Mouse (Mus musculus): Measurements from ENCODE around the gene Fbxl17. TPM values are rescaled to one million over a fixed set of nuclear protein-coding genes. Genes with fewer than 3 reads are reported as not detected.

The Fbxl17 gene
- polyA plus RNA-seq, 1 experiment = 9.3 TPM

- no peak overlapping the region for H3ac ChIP-seq (ENCODE audit: control insufficient read depth, insufficient read length)
Observed at GRCm38 (mm10) chr17:63117130-63117529, 382.7 kb downstream of the Fbxl17 start.

DNA sequence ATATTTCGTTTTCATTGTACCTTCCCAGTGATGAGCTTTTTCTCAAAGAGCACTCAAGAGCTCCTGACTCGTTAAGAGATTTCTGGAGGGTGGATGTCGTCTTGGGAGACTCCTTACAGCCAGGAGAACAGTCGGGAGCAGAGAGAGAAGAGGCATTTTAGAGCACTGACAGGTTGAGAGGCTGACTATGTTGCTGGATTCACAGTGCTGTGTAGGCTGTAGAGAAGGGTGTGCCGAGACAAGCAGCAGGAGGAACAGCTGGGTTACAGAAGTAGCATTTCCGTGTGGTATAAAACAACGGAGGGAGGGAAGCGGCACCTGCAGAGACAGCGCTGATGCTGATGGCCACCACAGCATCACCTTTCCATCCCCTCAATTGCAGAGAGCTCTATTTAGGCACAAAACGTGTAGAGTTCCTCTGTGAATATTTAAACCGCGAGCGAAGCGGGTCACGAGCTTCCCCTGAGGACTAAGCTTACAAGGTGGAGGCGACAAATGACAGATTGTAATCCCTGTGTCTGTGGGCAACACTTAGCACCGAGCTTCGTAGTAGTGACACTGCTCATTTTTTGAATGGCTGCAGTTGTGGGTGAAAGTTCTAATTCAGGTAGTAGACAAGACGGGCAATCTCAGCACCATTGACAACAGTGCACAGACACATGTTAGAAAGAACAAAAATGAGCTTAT lies 385.3 kb downstream of the Fbxl17 start:
- Histone ChIP-seq H3K4me2 (ENCODE audit: low read depth) (no peak overlapping the region), H3K79me2 (ENCODE audit: control insufficient read depth, insufficient read depth) (no peaks in the 10 kb centered on the region), H3K4me3 (no peak overlapping the region), H3K36me3 (ENCODE audit: control insufficient read depth, insufficient read depth) (no peaks in the 10 kb centered on the region), H3ac (ENCODE audit: control insufficient read depth, insufficient read length) (no peak overlapping the region), H3K27me3 (ENCODE audit: control insufficient read depth, insufficient read depth, insufficient read length) (no peaks in the 10 kb centered on the region)
- TF ChIP-seq CEBPB (IDR thresholded peaks at IDR 0.05; ENCODE audit: insufficient read depth, poor library complexity, severe bottlenecking) (no peak), MYOG (IDR thresholded peaks at IDR 0.05; ENCODE audit: control insufficient read depth in 1 of 3, insufficient read depth in 1 of 3, insufficient read length in 2 of 3, low read depth in 2 of 3) (no peak), POLR2AphosphoS2 (IDR thresholded peaks at IDR 0.05; ENCODE audit: insufficient read length, low read depth) (no peak), REST (IDR thresholded peaks at IDR 0.05; ENCODE audit: insufficient read depth, insufficient read length) (no peak), MAX (IDR thresholded peaks at IDR 0.05; ENCODE audit: low read depth) (no peak), USF1 (IDR thresholded peaks at IDR 0.05; ENCODE audit: low read depth) (no peak), SRF (IDR thresholded peaks at IDR 0.05; ENCODE audit: control insufficient read depth, insufficient read length, low read depth) (no peak), MYOD1 (IDR thresholded peaks at IDR 0.05; ENCODE audit: control insufficient read depth in 1 of 3, insufficient read length in 2 of 3, low read depth in 2 of 3) (no peak), TCF12 (IDR thresholded peaks at IDR 0.05; ENCODE audit: insufficient read depth, poor library complexity, severe bottlenecking) (no peak), E2F4 (IDR thresholded peaks at IDR 0.05; ENCODE audit: insufficient read depth) (no peak), POLR2A (IDR thresholded peaks at IDR 0.05; ENCODE audit: insufficient read length, low read depth) (no peak), TCF3 (IDR thresholded peaks at IDR 0.05; ENCODE audit: insufficient read length, low read depth) (no peak)

More at GRCm38 (mm10) chr17:63117130-63117529, 382.7 kb downstream of the Fbxl17 start:
- no peak overlapping the region for H3K4me2 ChIP-seq (ENCODE audit: low read depth)
- no peaks in the 10 kb centered on the region for H3K79me2 ChIP-seq (ENCODE audit: control insufficient read depth, insufficient read depth)
- no peaks in the 10 kb centered on the region for H3K27me3 ChIP-seq (ENCODE audit: control insufficient read depth, insufficient read depth, insufficient read length)
- H3K36me3 ChIP-seq (ENCODE audit: control insufficient read depth, insufficient read depth) = no peaks in the 10 kb centered on the region
- H3K4me3 ChIP-seq = no peak overlapping the region
- TF ChIP-seq MYOD1 (IDR thresholded peaks at IDR 0.05; ENCODE audit: control insufficient read depth in 1 of 3, insufficient read length in 2 of 3, low read depth in 2 of 3) (no peak), SRF (IDR thresholded peaks at IDR 0.05; ENCODE audit: control insufficient read depth, insufficient read length, low read depth) (no peak), E2F4 (IDR thresholded peaks at IDR 0.05; ENCODE audit: insufficient read depth) (no peak), REST (IDR thresholded peaks at IDR 0.05; ENCODE audit: insufficient read depth, insufficient read length) (no peak), POLR2A (IDR thresholded peaks at IDR 0.05; ENCODE audit: insufficient read length, low read depth) (no peak), CEBPB (IDR thresholded peaks at IDR 0.05; ENCODE audit: insufficient read depth, poor library complexity, severe bottlenecking) (no peak), MAX (IDR thresholded peaks at IDR 0.05; ENCODE audit: low read depth) (no peak), TCF3 (IDR thresholded peaks at IDR 0.05; ENCODE audit: insufficient read length, low read depth) (no peak), USF1 (IDR thresholded peaks at IDR 0.05; ENCODE audit: low read depth) (no peak), TCF12 (IDR thresholded peaks at IDR 0.05; ENCODE audit: insufficient read depth, poor library complexity, severe bottlenecking) (no peak), MYOG (IDR thresholded peaks at IDR 0.05; ENCODE audit: control insufficient read depth in 1 of 3, insufficient read depth in 1 of 3, insufficient read length in 2 of 3, low read depth in 2 of 3) (no peak), POLR2AphosphoS2 (IDR thresholded peaks at IDR 0.05; ENCODE audit: insufficient read length, low read depth) (no peak)

GRCm38 (mm10) chr17:63112826-63113225 lies 387.0 kb downstream of the Fbxl17 start:
- Histone ChIP-seq H3K27me3 (ENCODE audit: control insufficient read depth, insufficient read depth, insufficient read length) (no peaks in the 10 kb centered on the region), H3K79me2 (ENCODE audit: control insufficient read depth, insufficient read depth) (no peaks in the 10 kb centered on the region), H3K4me2 (ENCODE audit: low read depth) (no peak overlapping the region), H3ac (ENCODE audit: control insufficient read depth, insufficient read length) (no peak overlapping the region), H3K36me3 (ENCODE audit: control insufficient read depth, insufficient read depth) (no peaks in the 10 kb centered on the region), H3K4me3 (no peak overlapping the region)
- TF ChIP-seq USF1 (IDR thresholded peaks at IDR 0.05; ENCODE audit: low read depth) (no peak), TCF3 (IDR thresholded peaks at IDR 0.05; ENCODE audit: insufficient read length, low read depth) (no peak), MYOD1 (IDR thresholded peaks at IDR 0.05; ENCODE audit: control insufficient read depth in 1 of 3, insufficient read length in 2 of 3, low read depth in 2 of 3) (no peak), REST (IDR thresholded peaks at IDR 0.05; ENCODE audit: insufficient read depth, insufficient read length) (no peak), TCF12 (IDR thresholded peaks at IDR 0.05; ENCODE audit: insufficient read depth, poor library complexity, severe bottlenecking) (no peak), MYOG (IDR thresholded peaks at IDR 0.05; ENCODE audit: control insufficient read depth in 1 of 3, insufficient read depth in 1 of 3, insufficient read length in 2 of 3, low read depth in 2 of 3) (no peak), CEBPB (IDR thresholded peaks at IDR 0.05; ENCODE audit: insufficient read depth, poor library complexity, severe bottlenecking) (no peak), SRF (IDR thresholded peaks at IDR 0.05; ENCODE audit: control insufficient read depth, insufficient read length, low read depth) (no peak)

DNA sequence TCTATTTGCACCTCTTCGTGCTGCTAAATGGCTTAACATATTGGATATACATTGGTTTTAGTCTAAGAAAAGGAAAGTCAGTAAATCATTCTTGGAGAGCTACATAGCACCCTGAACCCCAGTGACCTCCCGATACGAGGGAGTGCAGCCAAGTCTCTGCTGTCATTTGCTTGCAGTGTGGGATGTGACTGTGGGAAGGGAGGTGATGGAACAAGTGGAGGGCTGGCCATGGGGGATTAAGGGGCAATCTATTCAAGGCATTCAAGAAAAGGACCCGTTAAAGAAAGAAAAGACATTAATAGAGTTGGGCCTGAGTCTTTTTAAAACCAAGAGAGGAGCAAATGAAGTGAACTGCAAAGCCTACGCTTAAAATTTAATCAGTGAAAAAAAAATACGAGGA lies 388.8 kb downstream of the Fbxl17 start:
- Histone ChIP-seq H3K27me3 (ENCODE audit: control insufficient read depth, insufficient read depth, insufficient read length) (no peaks in the 10 kb centered on the region), H3K4me2 (ENCODE audit: low read depth) (no peak overlapping the region), H3K4me3 (no peak overlapping the region), H3ac (ENCODE audit: control insufficient read depth, insufficient read length) (no peak overlapping the region), H3K79me2 (ENCODE audit: control insufficient read depth, insufficient read depth) (no peaks in the 10 kb centered on the region), H3K36me3 (ENCODE audit: control insufficient read depth, insufficient read depth) (no peaks in the 10 kb centered on the region)
- TF ChIP-seq E2F4 (IDR thresholded peaks at IDR 0.05; ENCODE audit: insufficient read depth) (no peak), TCF12 (IDR thresholded peaks at IDR 0.05; ENCODE audit: insufficient read depth, poor library complexity, severe bottlenecking) (no peak), TCF3 (IDR thresholded peaks at IDR 0.05; ENCODE audit: insufficient read length, low read depth) (no peak), POLR2A (IDR thresholded peaks at IDR 0.05; ENCODE audit: insufficient read length, low read depth) (no peak), USF1 (IDR thresholded peaks at IDR 0.05; ENCODE audit: low read depth) (no peak)

Data from myocyte (in vitro differentiated cells).